Mouse (Mus musculus) hindbrain, embryonic 12.5 days (tissue): Measurements from ENCODE around the gene Irf2. TPM values are rescaled to one million over a fixed set of nuclear protein-coding genes. Genes with fewer than 3 reads are reported as not detected.

ENCODE experiments used
- ATAC-seq: fragments of 200-750 bp; cut with Nextera tagmentation; 2 replicates; pipeline ENCODE4 v1.8.0; 2017; ENCODE audit warnings: moderate TSS enrichment; ENCODE audit not compliant: low FRiP score
- H3K27ac ChIP-seq: fragments of 300-500 bp; sonication (generic); 2 replicates; pipeline ENCODE4 v1.5.1; 2016; ENCODE audit warnings: mild to moderate bottlenecking
- H3K27me3 ChIP-seq: fragments of 300-500 bp; sonication (generic); 2 replicates; pipeline ENCODE4 v1.6.1; 2016; ENCODE audit warnings: mild to moderate bottlenecking
- H3K36me3 ChIP-seq: fragments of 300-500 bp; sonication (generic); 2 replicates; pipeline ENCODE4 v1.6.1; 2016; ENCODE audit warnings: mild to moderate bottlenecking
- H3K4me1 ChIP-seq: fragments of 300-500 bp; sonication (generic); 2 replicates; pipeline ENCODE4 v1.6.1; 2016
- H3K4me2 ChIP-seq: fragments of 300-500 bp; sonication (generic); replicated peaks from 2 replicates; pipeline ENCODE4 v1.6.1; 2016; ENCODE audit warnings: mild to moderate bottlenecking
- H3K4me3 ChIP-seq: fragments of 300-500 bp; sonication (generic); 2 replicates; pipeline ENCODE4 v1.5.1; 2016; ENCODE audit warnings: mild to moderate bottlenecking
- H3K9ac ChIP-seq: fragments of 300-500 bp; sonication (generic); 2 replicates; pipeline ENCODE4 v1.6.1; 2016; ENCODE audit warnings: mild to moderate bottlenecking, moderate library complexity
- H3K9me3 ChIP-seq: fragments of 300-500 bp; sonication (generic); replicated peaks from 2 replicates; pipeline ENCODE4 v1.6.1; 2016; ENCODE audit warnings: mild to moderate bottlenecking
- WGBS: fragments of 180-500 bp; shearing (Covaris S2); methylation state at CpG from one replicate; pipeline ENCODE4 v1.1.7; 2016; 5-methylcytosine and 5-hydroxymethylcytosine counted together
- polyA plus RNA-seq: library from polyadenylated mRNA; unstranded; fragments of >200 nt; fragmentation: Nextera tagmentation; extraction: Ambion mirVana; gene quantifications from 2 replicates; pipeline ENCODE4 v1.2.1, GENCODE M21; 2016

Irf2 gene
- polyA plus RNA-seq, 1 experiment from 2014 or later, result 11.9 TPM

GRCm38 (mm10) chr8:46747311-46747980, 7.9 kb downstream of the Irf2 start:
- Histone ChIP-seq H3K36me3 (no peaks in the 10 kb centered on the region), H3K9ac (no peak overlapping the region), H3K9me3 (no peaks in the 10 kb centered on the region), H3K4me3 (no peak overlapping the region), H3K4me1 (peaks cover 19% of the 10 kb centered on the region), H3K27me3 (no peaks in the 10 kb centered on the region), H3K27ac (no peak overlapping the region), H3K4me2 (no peak overlapping the region)
- WGBS, result 44% methylated on average over 4 of the region's 4 CpGs
- ATAC-seq, result no peak

- WGBS, result 70% methylated on average over 5 of the region's 5 CpGs
- H3K9me3 ChIP-seq, result no peaks in the 10 kb centered on the region
These were observed 10.5 kb downstream of the Irf2 start for GRCm38 (mm10) chr8:46750000-46750399.

GRCm38 (mm10) chr8:46750566-46750965, 11.0 kb downstream of the Irf2 start:
- no peak overlapping the region for H3K4me3 ChIP-seq
- H3K4me2 ChIP-seq, result no peak overlapping the region
- H3K27ac ChIP-seq, result no peak overlapping the region
- H3K9me3 ChIP-seq, result no peaks in the 10 kb centered on the region
- H3K9ac ChIP-seq, result no peak overlapping the region
- H3K27me3 ChIP-seq, result no peaks in the 10 kb centered on the region
- no peaks in the 10 kb centered on the region for H3K36me3 ChIP-seq
- 71% methylated on average over 8 of the region's 8 CpGs for WGBS
- ATAC-seq, result no peak
- H3K4me1 ChIP-seq, result peaks cover 20% of the 10 kb centered on the region

More at GRCm38 (mm10) chr8:46750000-46750399, 10.5 kb downstream of the Irf2 start:
- Histone ChIP-seq H3K9ac (no peak overlapping the region), H3K4me2 (no peak overlapping the region), H3K36me3 (no peaks in the 10 kb centered on the region), H3K4me1 (peaks cover 20% of the 10 kb centered on the region), H3K27ac (no peak overlapping the region), H3K4me3 (no peak overlapping the region), H3K27me3 (no peaks in the 10 kb centered on the region)
- no peak for ATAC-seq

GRCm38 (mm10) chr8:46751151-46751550, 11.6 kb downstream of the Irf2 start:
- Histone ChIP-seq H3K9ac (no peak overlapping the region), H3K9me3 (no peaks in the 10 kb centered on the region), H3K27ac (0 out of 2 replicates have a peak overlapping the region, but pooled peaks have one; percentile 52), H3K4me1 (peaks cover 20% of the 10 kb centered on the region), H3K27me3 (no peaks in the 10 kb centered on the region), H3K36me3 (no peaks in the 10 kb centered on the region), H3K4me2 (no peak overlapping the region), H3K4me3 (no peak overlapping the region)
- no peak for ATAC-seq
- 73% methylated on average over 4 of the region's 4 CpGs for WGBS

DNA sequence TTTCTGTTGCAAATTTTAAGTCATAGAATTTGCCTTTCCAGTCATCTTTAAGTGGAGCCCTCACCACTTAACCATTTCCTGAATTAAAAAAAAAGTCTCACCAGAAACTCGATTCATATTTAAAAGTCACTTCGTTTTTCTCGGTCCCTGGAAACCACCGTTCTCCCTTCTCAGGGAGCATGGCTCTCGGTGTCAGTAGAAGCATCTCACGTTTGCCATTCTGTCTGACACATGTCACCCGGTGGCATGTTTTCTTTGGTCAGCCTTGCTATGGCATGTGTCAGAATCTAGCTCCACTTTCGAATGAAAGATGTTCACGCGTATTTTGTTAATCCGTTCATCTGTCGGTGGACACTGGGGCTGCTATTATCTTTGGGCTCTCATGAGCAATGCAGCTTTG, 13.5 kb downstream of the Irf2 start:
- Histone ChIP-seq H3K9ac (no peak overlapping the region), H3K9me3 (no peaks in the 10 kb centered on the region), H3K36me3 (no peaks in the 10 kb centered on the region), H3K4me1 (peaks cover 20% of the 10 kb centered on the region), H3K4me3 (no peak overlapping the region), H3K4me2 (no peak overlapping the region), H3K27ac (no peak overlapping the region), H3K27me3 (no peaks in the 10 kb centered on the region)
- 76% methylated on average over 12 of the region's 12 CpGs for WGBS
- no peak for ATAC-seq

- 96% methylated on average over 5 of the region's 5 CpGs for WGBS
- no peaks in the 10 kb centered on the region for H3K27me3 ChIP-seq
- H3K4me1 ChIP-seq, result peaks cover 20% of the 10 kb centered on the region
- H3K9me3 ChIP-seq, result no peaks in the 10 kb centered on the region
- H3K27ac ChIP-seq, result no peak overlapping the region
- ATAC-seq, result no peak
- H3K4me3 ChIP-seq, result no peak overlapping the region
- H3K4me2 ChIP-seq, result no peak overlapping the region
- no peaks in the 10 kb centered on the region for H3K36me3 ChIP-seq
- no peak overlapping the region for H3K9ac ChIP-seq
These were observed 14.8 kb downstream of the Irf2 start for GRCm38 (mm10) chr8:46754355-46754754.

DNA sequence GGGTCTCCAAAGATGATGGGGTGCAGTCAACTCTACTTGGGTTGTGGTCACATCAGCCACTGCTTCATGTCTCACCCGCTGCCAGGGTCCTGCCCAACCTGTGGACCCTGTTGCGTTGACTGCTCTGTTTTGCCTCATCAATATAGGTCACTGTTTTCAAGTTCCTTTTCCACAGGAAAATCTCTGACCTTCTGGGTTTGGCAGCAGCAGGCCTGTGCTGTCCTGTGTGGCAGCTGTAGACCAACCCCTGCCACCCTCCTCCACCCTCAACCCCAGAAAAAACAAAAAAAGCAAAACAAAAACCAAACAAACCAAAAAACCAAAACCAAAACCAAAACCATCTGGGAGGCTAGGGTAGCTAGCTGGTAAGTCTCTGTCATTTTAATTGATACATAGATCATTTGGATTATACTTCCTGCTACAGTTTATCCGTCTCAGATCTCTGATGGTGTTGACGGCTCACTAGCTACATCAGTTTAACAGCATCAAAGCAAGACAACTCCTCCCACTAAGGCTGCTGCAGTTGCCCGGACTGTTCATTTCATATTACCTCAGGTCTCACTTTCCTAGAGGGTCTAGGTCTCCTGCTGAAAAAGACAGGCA, 16.3 kb downstream of the Irf2 start:
- 78% methylated on average over 5 of the region's 5 CpGs for WGBS
- H3K27ac ChIP-seq, result no peak overlapping the region
- no peaks in the 10 kb centered on the region for H3K9me3 ChIP-seq
- no peaks in the 10 kb centered on the region for H3K36me3 ChIP-seq
- no peak overlapping the region for H3K4me2 ChIP-seq
- no peak overlapping the region for H3K4me3 ChIP-seq
- H3K9ac ChIP-seq, result no peak overlapping the region
- no peaks in the 10 kb centered on the region for H3K27me3 ChIP-seq
- ATAC-seq, result no peak
- peaks cover 10% of the 10 kb centered on the region for H3K4me1 ChIP-seq

GRCm38 (mm10) chr8:46757613-46758012, 18.1 kb downstream of the Irf2 start:
- Histone ChIP-seq H3K9ac (no peak overlapping the region), H3K27me3 (no peaks in the 10 kb centered on the region), H3K27ac (no peak overlapping the region), H3K36me3 (no peaks in the 10 kb centered on the region), H3K4me2 (no peak overlapping the region), H3K9me3 (no peaks in the 10 kb centered on the region), H3K4me3 (no peak overlapping the region), H3K4me1 (no peaks in the 10 kb centered on the region; the same call in 1 of the 2 replicates)
- 88% methylated on average over 9 of the region's 9 CpGs for WGBS
- no peak for ATAC-seq

- no peak for ATAC-seq
- no peak overlapping the region for H3K27ac ChIP-seq
- no peaks in the 10 kb centered on the region for H3K9me3 ChIP-seq
- H3K36me3 ChIP-seq, result no peaks in the 10 kb centered on the region
- H3K4me3 ChIP-seq, result no peak overlapping the region
- no peaks in the 10 kb centered on the region for H3K27me3 ChIP-seq
- H3K4me2 ChIP-seq, result no peak overlapping the region
- no peak overlapping the region for H3K9ac ChIP-seq
- no peaks in the 10 kb centered on the region for H3K4me1 ChIP-seq
- WGBS, result 94% methylated on average over 7 of the region's 7 CpGs
These were observed 18.6 kb downstream of the Irf2 start for GRCm38 (mm10) chr8:46758131-46758530.

GRCm38 (mm10) chr8:46758676-46759075, 19.1 kb downstream of the Irf2 start:
- 73% methylated on average over 2 of the region's 2 CpGs for whole genome bisulfite sequencing
- no peak overlapping the region for H3K4me3 ChIP-seq
- ATAC-seq, result no peak
- no peak overlapping the region for H3K9ac ChIP-seq
- H3K27ac ChIP-seq, result no peak overlapping the region
- no peak overlapping the region for H3K4me2 ChIP-seq
- H3K4me1 ChIP-seq, result no peaks in the 10 kb centered on the region
- H3K36me3 ChIP-seq, result no peaks in the 10 kb centered on the region
- H3K9me3 ChIP-seq, result no peaks in the 10 kb centered on the region
- H3K27me3 ChIP-seq, result no peaks in the 10 kb centered on the region

DNA sequence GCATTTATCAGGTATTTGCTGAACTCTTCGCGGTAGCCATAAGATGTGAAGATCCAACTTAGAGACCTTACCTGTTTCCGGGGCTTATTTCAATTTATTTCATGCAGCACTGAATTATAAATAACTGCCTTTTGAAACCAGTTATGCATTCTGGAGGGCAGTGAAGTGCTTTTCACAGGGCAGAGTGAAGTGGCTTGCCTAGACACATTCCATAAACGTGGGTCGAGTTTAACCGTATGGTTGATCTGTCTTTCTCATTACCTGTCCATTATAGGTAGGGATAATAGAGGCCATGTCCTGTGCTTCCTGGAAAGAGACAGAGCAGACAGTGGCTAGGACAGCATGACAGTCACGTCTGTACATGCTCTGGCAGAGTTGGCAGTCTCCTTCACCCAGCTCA, 20.0 kb downstream of the Irf2 start:
- Histone ChIP-seq H3K27me3 (no peaks in the 10 kb centered on the region), H3K4me2 (no peak overlapping the region), H3K9ac (no peak overlapping the region), H3K36me3 (no peaks in the 10 kb centered on the region), H3K27ac (no peak overlapping the region), H3K4me1 (no peaks in the 10 kb centered on the region), H3K9me3 (no peaks in the 10 kb centered on the region), H3K4me3 (no peak overlapping the region)
- 91% methylated on average over 7 of the region's 7 CpGs for WGBS
- no peak for ATAC-seq

GRCm38 (mm10) chr8:46760701-46761100, 21.2 kb downstream of the Irf2 start:
- Histone ChIP-seq H3K4me3 (no peak overlapping the region), H3K4me2 (no peak overlapping the region), H3K27ac (no peak overlapping the region), H3K9ac (no peak overlapping the region), H3K4me1 (no peaks in the 10 kb centered on the region), H3K36me3 (no peaks in the 10 kb centered on the region), H3K9me3 (no peaks in the 10 kb centered on the region), H3K27me3 (no peaks in the 10 kb centered on the region)
- no peak for ATAC-seq
- WGBS, result 93% methylated on average over 7 of the region's 7 CpGs

- H3K4me2 ChIP-seq, result no peak overlapping the region
- WGBS, result 86% methylated on average over 6 of the region's 6 CpGs
- no peaks in the 10 kb centered on the region for H3K36me3 ChIP-seq
- ATAC-seq, result no peak
- H3K9me3 ChIP-seq, result no peaks in the 10 kb centered on the region
- H3K27ac ChIP-seq, result no peak overlapping the region
- no peaks in the 10 kb centered on the region for H3K4me1 ChIP-seq
- no peak overlapping the region for H3K9ac ChIP-seq
- no peaks in the 10 kb centered on the region for H3K27me3 ChIP-seq
- no peak overlapping the region for H3K4me3 ChIP-seq
These were observed 21.9 kb downstream of the Irf2 start for GRCm38 (mm10) chr8:46761454-46761853.
